Mouse (Mus musculus): ENCODE measurements around the gene Samd13. TPM values are rescaled to one million over a fixed set of nuclear protein-coding genes. Genes with fewer than 3 reads are reported as not detected.

Gene Samd13
- polyA plus RNA-seq, 1 experiment from 2014 or later = 0.47 TPM

- Histone ChIP-seq H3K27me3 (replicated peaks; ENCODE audit: control insufficient read depth, insufficient read depth, low read length) (no peaks in the 10 kb centered on the region), H3K4me3 (ENCODE audit: low read depth, low read length) (no peak overlapping the region), H3K4me1 (replicated peaks; ENCODE audit: control insufficient read depth, insufficient read depth, low read length) (no peaks in the 10 kb centered on the region), H3K4me2 (no peak overlapping the region), H3K27ac (ENCODE audit: low read depth, low read length) (no peak overlapping the region), H3K36me3 (ENCODE audit: control insufficient read depth, insufficient read depth, low read length) (no peaks in the 10 kb centered on the region), H3K9ac (ENCODE audit: low read depth, low read length) (no peak overlapping the region), H3K9me3 (ENCODE audit: control insufficient read depth, low read length) (no peaks in the 10 kb centered on the region)
- ATAC-seq (replicated peaks; ENCODE audit: low FRiP score) (peak; percentile 43; the same call in 1 of the 2 replicates), DNase-seq (ENCODE audit: low spot score) (no peak)
- WGBS = 64% methylated on average over 3 of the region's 3 CpGs
These were observed 23.0 kb upstream of the Samd13 start for GRCm38 (mm10) chr3:146708381-146708780.

GRCm38 (mm10) chr3:146704099-146704498 is 18.7 kb upstream of the Samd13 start:
- 88% methylated on average over 4 of the region's 4 CpGs for WGBS
- Histone ChIP-seq H3K27me3 (replicated peaks; ENCODE audit: control insufficient read depth, insufficient read depth, low read length) (no peaks in the 10 kb centered on the region), H3K4me1 (replicated peaks; ENCODE audit: control insufficient read depth, insufficient read depth, low read length) (peaks cover 11% of the 10 kb centered on the region), H3K4me3 (ENCODE audit: low read depth, low read length) (no peak overlapping the region), H3K27ac (ENCODE audit: low read depth, low read length) (no peak overlapping the region), H3K9me3 (ENCODE audit: control insufficient read depth, low read length) (no peaks in the 10 kb centered on the region), H3K4me2 (no peak overlapping the region), H3K36me3 (ENCODE audit: control insufficient read depth, insufficient read depth, low read length) (no peaks in the 10 kb centered on the region), H3K9ac (ENCODE audit: low read depth, low read length) (no peak overlapping the region)
- no peak for ATAC-seq (replicated peaks; ENCODE audit: low FRiP score)
- no peak for DNase-seq (ENCODE audit: low spot score)

GRCm38 (mm10) chr3:146700051-146700450 is 14.7 kb upstream of the Samd13 start:
- Histone ChIP-seq H3K4me1 (replicated peaks; ENCODE audit: control insufficient read depth, insufficient read depth, low read length) (peaks cover 13% of the 10 kb centered on the region), H3K36me3 (ENCODE audit: control insufficient read depth, insufficient read depth, low read length) (no peaks in the 10 kb centered on the region), H3K9me3 (ENCODE audit: control insufficient read depth, low read length) (no peaks in the 10 kb centered on the region), H3K4me2 (peak overlapping the region; percentile 56), H3K27ac (ENCODE audit: low read depth, low read length) (no peak overlapping the region), H3K4me3 (ENCODE audit: low read depth, low read length) (peak overlapping the region; percentile 16; the same call in 1 of the 2 replicates), H3K9ac (ENCODE audit: low read depth, low read length) (no peak overlapping the region), H3K27me3 (replicated peaks; ENCODE audit: control insufficient read depth, insufficient read depth, low read length) (no peaks in the 10 kb centered on the region)
- ATAC-seq (replicated peaks; ENCODE audit: low FRiP score) (peak; percentile 87), DNase-seq (ENCODE audit: low spot score) (peak; percentile 45)
- 31% methylated on average over 11 of the region's 11 CpGs for WGBS

GRCm38 (mm10) chr3:146698982-146699381 is 13.6 kb upstream of the Samd13 start:
- H3K27ac ChIP-seq (ENCODE audit: low read depth, low read length) = no peak overlapping the region
- H3K9ac ChIP-seq (ENCODE audit: low read depth, low read length) = no peak overlapping the region
- H3K4me3 ChIP-seq (ENCODE audit: low read depth, low read length) = no peak overlapping the region
- H3K4me1 ChIP-seq (replicated peaks; ENCODE audit: control insufficient read depth, insufficient read depth, low read length) = peaks cover 13% of the 10 kb centered on the region
- H3K27me3 ChIP-seq (replicated peaks; ENCODE audit: control insufficient read depth, insufficient read depth, low read length) = no peaks in the 10 kb centered on the region
- WGBS = 23% methylated on average over 11 of the region's 11 CpGs
- H3K36me3 ChIP-seq (ENCODE audit: control insufficient read depth, insufficient read depth, low read length) = no peaks in the 10 kb centered on the region
- ATAC-seq (replicated peaks; ENCODE audit: low FRiP score) (peak; percentile 55), DNase-seq (ENCODE audit: low spot score) (no peak)
- H3K4me2 ChIP-seq = no peak overlapping the region
- no peaks in the 10 kb centered on the region for H3K9me3 ChIP-seq (ENCODE audit: control insufficient read depth, low read length)

GRCm38 (mm10) chr3:146692547-146692946 is 7.2 kb upstream of the Samd13 start:
- no peak for DNase-seq (ENCODE audit: low spot score)
- no peak for ATAC-seq (replicated peaks; ENCODE audit: low FRiP score)
- H3K4me2 ChIP-seq = no peak overlapping the region
- no peaks in the 10 kb centered on the region for H3K4me1 ChIP-seq (replicated peaks; ENCODE audit: control insufficient read depth, insufficient read depth, low read length)
- no peaks in the 10 kb centered on the region for H3K36me3 ChIP-seq (ENCODE audit: control insufficient read depth, insufficient read depth, low read length)
- 79% methylated on average over 5 of the region's 5 CpGs for WGBS
- H3K9ac ChIP-seq (ENCODE audit: low read depth, low read length) = no peak overlapping the region
- H3K9me3 ChIP-seq (ENCODE audit: control insufficient read depth, low read length) = no peaks in the 10 kb centered on the region
- H3K27me3 ChIP-seq (replicated peaks; ENCODE audit: control insufficient read depth, insufficient read depth, low read length) = no peaks in the 10 kb centered on the region
- no peak overlapping the region for H3K4me3 ChIP-seq (ENCODE audit: low read depth, low read length)
- no peak overlapping the region for H3K27ac ChIP-seq (ENCODE audit: low read depth, low read length)

GRCm38 (mm10) chr3:146687121-146687725 is 1.8 kb upstream of the Samd13 start:
- H3K4me2 ChIP-seq = no peak overlapping the region
- H3K4me1 ChIP-seq (replicated peaks; ENCODE audit: control insufficient read depth, insufficient read depth, low read length) = peaks cover 13% of the 10 kb centered on the region; the same call in 1 of the 2 replicates
- WGBS = 67% methylated on average over 4 of the region's 4 CpGs
- ATAC-seq (replicated peaks; ENCODE audit: low FRiP score) = no peak
- H3K27me3 ChIP-seq (replicated peaks; ENCODE audit: control insufficient read depth, insufficient read depth, low read length) = no peaks in the 10 kb centered on the region
- no peak for DNase-seq (ENCODE audit: low spot score)
- H3K4me3 ChIP-seq (ENCODE audit: low read depth, low read length) = no peak overlapping the region
- no peaks in the 10 kb centered on the region for H3K36me3 ChIP-seq (ENCODE audit: control insufficient read depth, insufficient read depth, low read length)
- H3K9ac ChIP-seq (ENCODE audit: low read depth, low read length) = no peak overlapping the region
- H3K27ac ChIP-seq (ENCODE audit: low read depth, low read length) = no peak overlapping the region
- no peaks in the 10 kb centered on the region for H3K9me3 ChIP-seq (ENCODE audit: control insufficient read depth, low read length)

- no peak overlapping the region for H3K27ac ChIP-seq (ENCODE audit: low read depth, low read length)
- peaks cover 13% of the 10 kb centered on the region; the same call in 1 of the 2 replicates for H3K4me1 ChIP-seq (replicated peaks; ENCODE audit: control insufficient read depth, insufficient read depth, low read length)
- H3K36me3 ChIP-seq (ENCODE audit: control insufficient read depth, insufficient read depth, low read length) = no peaks in the 10 kb centered on the region
- no peak overlapping the region for H3K4me2 ChIP-seq
- WGBS = 54% methylated on average over 8 of the region's 8 CpGs
- ATAC-seq (replicated peaks; ENCODE audit: low FRiP score) (peak; percentile 48), DNase-seq (ENCODE audit: low spot score) (no peak)
- no peaks in the 10 kb centered on the region for H3K27me3 ChIP-seq (replicated peaks; ENCODE audit: control insufficient read depth, insufficient read depth, low read length)
- H3K9ac ChIP-seq (ENCODE audit: low read depth, low read length) = no peak overlapping the region
- no peaks in the 10 kb centered on the region for H3K9me3 ChIP-seq (ENCODE audit: control insufficient read depth, low read length)
- no peak overlapping the region for H3K4me3 ChIP-seq (ENCODE audit: low read depth, low read length)
These were observed 1.0 kb upstream of the Samd13 start for GRCm38 (mm10) chr3:146686428-146686827.

GRCm38 (mm10) chr3:146683095-146683494 is 2.3 kb downstream of the Samd13 start:
- Histone ChIP-seq H3K4me1 (replicated peaks; ENCODE audit: control insufficient read depth, insufficient read depth, low read length) (peaks cover 13% of the 10 kb centered on the region; the same call in 1 of the 2 replicates), H3K27ac (ENCODE audit: low read depth, low read length) (no peak overlapping the region), H3K9me3 (ENCODE audit: control insufficient read depth, low read length) (no peaks in the 10 kb centered on the region), H3K4me2 (no peak overlapping the region), H3K27me3 (replicated peaks; ENCODE audit: control insufficient read depth, insufficient read depth, low read length) (no peaks in the 10 kb centered on the region), H3K36me3 (ENCODE audit: control insufficient read depth, insufficient read depth, low read length) (no peaks in the 10 kb centered on the region), H3K9ac (ENCODE audit: low read depth, low read length) (no peak overlapping the region), H3K4me3 (ENCODE audit: low read depth, low read length) (no peak overlapping the region)
- ATAC-seq (replicated peaks; ENCODE audit: low FRiP score) = no peak
- WGBS = 40% methylated on average over 2 of the region's 2 CpGs
- DNase-seq (ENCODE audit: low spot score) = no peak

- no peaks in the 10 kb centered on the region for H3K9me3 ChIP-seq (ENCODE audit: control insufficient read depth, low read length)
- H3K9ac ChIP-seq (ENCODE audit: low read depth, low read length) = no peak overlapping the region
- DNase-seq (ENCODE audit: low spot score) (no peak), ATAC-seq (replicated peaks; ENCODE audit: low FRiP score) (no peak)
- peak overlapping the region; percentile 32; the same call in 1 of the 2 replicates for H3K27ac ChIP-seq (ENCODE audit: low read depth, low read length)
- no peak overlapping the region for H3K4me3 ChIP-seq (ENCODE audit: low read depth, low read length)
- H3K36me3 ChIP-seq (ENCODE audit: control insufficient read depth, insufficient read depth, low read length) = no peaks in the 10 kb centered on the region
- peaks cover 13% of the 10 kb centered on the region; the same call in 1 of the 2 replicates for H3K4me1 ChIP-seq (replicated peaks; ENCODE audit: control insufficient read depth, insufficient read depth, low read length)
- peak overlapping the region; percentile 39 for H3K4me2 ChIP-seq
- H3K27me3 ChIP-seq (replicated peaks; ENCODE audit: control insufficient read depth, insufficient read depth, low read length) = no peaks in the 10 kb centered on the region
- 59% methylated on average over 13 of the region's 13 CpGs for WGBS
These were observed 3.2 kb downstream of the Samd13 start for GRCm38 (mm10) chr3:146682140-146682651.
